Mouse (Mus musculus): ENCODE measurements at regions not wholly inside any gene's neighbourhood (a gene's known extent, or its start where the extent isn't known, plus 50 kb on each side); places are given as distances from the start of the nearest gene placed in this dataset.

DNA sequence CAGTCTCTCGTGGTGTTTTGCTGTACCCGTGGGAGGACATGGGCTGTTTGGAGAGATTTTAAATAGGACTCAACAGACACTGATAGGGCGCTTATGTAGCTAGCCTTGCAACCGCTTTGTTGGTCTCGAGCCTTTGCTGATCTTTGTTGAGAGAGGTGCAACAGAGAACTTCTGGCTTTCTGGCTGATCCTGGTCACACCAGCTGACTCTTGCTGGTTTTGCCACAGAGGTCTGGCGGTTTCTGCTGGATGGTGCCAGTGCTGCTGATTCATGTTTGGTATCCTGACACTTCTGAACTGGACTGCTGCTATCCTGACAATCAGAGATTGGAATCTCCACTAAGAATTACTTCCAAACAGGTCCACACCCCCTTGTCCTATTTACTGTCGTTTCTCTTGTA, 102.1 kb upstream of the Sh3bp4 start:
- no peak overlapping the region for H3K4me2 ChIP-seq (ENCODE audit: low read length)
- H3K9me3 ChIP-seq (replicated peaks; ENCODE audit: control insufficient read depth, low read length, poor library complexity, severe bottlenecking), result no peaks in the 10 kb centered on the region
- WGBS, result 90% methylated on average over 7 of the region's 7 CpGs
- ATAC-seq, result no peak
- no peak overlapping the region for H3K27ac ChIP-seq (ENCODE audit: low read length)
- H3K36me3 ChIP-seq (ENCODE audit: control insufficient read depth, insufficient read depth, low read length), result no peaks in the 10 kb centered on the region
- no peak overlapping the region for H3K4me3 ChIP-seq (ENCODE audit: low read depth, low read length)
- no peaks in the 10 kb centered on the region for H3K27me3 ChIP-seq (ENCODE audit: control insufficient read depth, insufficient read depth, low read depth, low read length)
- H3K4me1 ChIP-seq (ENCODE audit: control insufficient read depth, insufficient read depth, low read length), result no peaks in the 10 kb centered on the region
- no peak overlapping the region for H3K9ac ChIP-seq (ENCODE audit: low read depth, low read length)

- H3K9me3 ChIP-seq (replicated peaks; ENCODE audit: control insufficient read depth, low read length, poor library complexity, severe bottlenecking), result no peaks in the 10 kb centered on the region
- H3K27ac ChIP-seq (ENCODE audit: low read length), result no peak overlapping the region
- H3K4me1 ChIP-seq (ENCODE audit: control insufficient read depth, insufficient read depth, low read length), result no peaks in the 10 kb centered on the region
- no peak overlapping the region for H3K9ac ChIP-seq (ENCODE audit: low read depth, low read length)
- H3K4me2 ChIP-seq (ENCODE audit: low read length), result no peak overlapping the region
- ATAC-seq, result no peak
- H3K36me3 ChIP-seq (ENCODE audit: control insufficient read depth, insufficient read depth, low read length), result no peaks in the 10 kb centered on the region
- H3K4me3 ChIP-seq (ENCODE audit: low read depth, low read length), result no peak overlapping the region
- 51% methylated on average over 7 of the region's 7 CpGs for WGBS
- H3K27me3 ChIP-seq (ENCODE audit: control insufficient read depth, insufficient read depth, low read depth, low read length), result no peaks in the 10 kb centered on the region
These were observed 101.2 kb upstream of the Sh3bp4 start for GRCm38 (mm10) chr1:88969016-88969415.

DNA sequence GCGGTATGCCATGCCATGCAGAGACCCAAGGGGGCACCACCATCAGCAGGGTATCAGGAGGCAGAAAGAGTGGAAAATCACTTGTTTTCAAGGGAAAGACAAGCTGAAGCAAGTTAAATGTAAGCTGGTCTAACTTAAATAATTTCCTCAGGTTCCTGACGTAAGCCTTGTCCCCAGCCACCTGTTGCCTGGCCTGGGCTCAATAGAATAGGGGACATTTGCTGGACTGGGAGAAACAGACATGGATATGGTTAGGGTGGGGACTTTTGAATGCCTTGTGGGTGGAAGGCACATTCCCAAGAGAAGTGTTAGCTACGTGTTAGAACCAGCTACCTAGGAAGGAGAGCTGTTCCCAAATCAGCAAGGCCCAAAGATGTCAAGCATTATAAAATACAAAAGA, 100.6 kb upstream of the Sh3bp4 start:
- Histone ChIP-seq H3K9ac (ENCODE audit: low read depth, low read length) (no peak overlapping the region), H3K4me2 (ENCODE audit: low read length) (no peak overlapping the region), H3K4me3 (ENCODE audit: low read depth, low read length) (no peak overlapping the region), H3K27me3 (ENCODE audit: control insufficient read depth, insufficient read depth, low read depth, low read length) (no peaks in the 10 kb centered on the region), H3K4me1 (ENCODE audit: control insufficient read depth, insufficient read depth, low read length) (no peaks in the 10 kb centered on the region), H3K36me3 (ENCODE audit: control insufficient read depth, insufficient read depth, low read length) (no peaks in the 10 kb centered on the region), H3K27ac (ENCODE audit: low read length) (no peak overlapping the region), H3K9me3 (replicated peaks; ENCODE audit: control insufficient read depth, low read length, poor library complexity, severe bottlenecking) (no peaks in the 10 kb centered on the region)
- 94% methylated on average over 3 of the region's 3 CpGs for WGBS
- ATAC-seq, result no peak

DNA sequence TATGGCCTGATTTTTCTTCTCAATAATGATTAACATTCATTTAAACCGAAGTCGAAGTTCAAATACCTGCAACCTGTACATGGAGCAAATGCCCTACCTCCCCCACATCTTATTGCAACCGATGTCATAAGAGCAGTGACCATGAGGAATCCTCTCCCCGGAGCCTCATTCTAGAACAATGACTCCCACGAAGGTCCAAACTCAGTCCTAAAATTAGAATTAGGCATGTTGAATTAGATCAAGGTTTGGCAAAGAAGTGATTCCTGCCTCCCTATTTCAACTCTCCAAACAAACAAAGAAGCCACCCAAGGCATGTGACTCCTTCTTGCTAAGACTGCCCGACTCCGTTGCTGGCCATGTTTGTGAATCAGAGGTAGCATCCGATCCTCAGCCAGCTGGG, 94.1 kb upstream of the Sh3bp4 start:
- Histone ChIP-seq H3K4me2 (ENCODE audit: low read length) (no peak overlapping the region), H3K36me3 (ENCODE audit: control insufficient read depth, insufficient read depth, low read length) (no peaks in the 10 kb centered on the region), H3K9ac (ENCODE audit: low read depth, low read length) (no peak overlapping the region), H3K4me1 (ENCODE audit: control insufficient read depth, insufficient read depth, low read length) (no peaks in the 10 kb centered on the region), H3K9me3 (replicated peaks; ENCODE audit: control insufficient read depth, low read length, poor library complexity, severe bottlenecking) (0 out of 2 replicates have a peak, but pooled peaks cover 4% of the 10 kb centered on the region), H3K4me3 (ENCODE audit: low read depth, low read length) (no peak overlapping the region), H3K27ac (ENCODE audit: low read length) (no peak overlapping the region), H3K27me3 (ENCODE audit: control insufficient read depth, insufficient read depth, low read depth, low read length) (no peaks in the 10 kb centered on the region)
- 94% methylated on average over 8 of the region's 8 CpGs for WGBS
- ATAC-seq, result no peak

DNA sequence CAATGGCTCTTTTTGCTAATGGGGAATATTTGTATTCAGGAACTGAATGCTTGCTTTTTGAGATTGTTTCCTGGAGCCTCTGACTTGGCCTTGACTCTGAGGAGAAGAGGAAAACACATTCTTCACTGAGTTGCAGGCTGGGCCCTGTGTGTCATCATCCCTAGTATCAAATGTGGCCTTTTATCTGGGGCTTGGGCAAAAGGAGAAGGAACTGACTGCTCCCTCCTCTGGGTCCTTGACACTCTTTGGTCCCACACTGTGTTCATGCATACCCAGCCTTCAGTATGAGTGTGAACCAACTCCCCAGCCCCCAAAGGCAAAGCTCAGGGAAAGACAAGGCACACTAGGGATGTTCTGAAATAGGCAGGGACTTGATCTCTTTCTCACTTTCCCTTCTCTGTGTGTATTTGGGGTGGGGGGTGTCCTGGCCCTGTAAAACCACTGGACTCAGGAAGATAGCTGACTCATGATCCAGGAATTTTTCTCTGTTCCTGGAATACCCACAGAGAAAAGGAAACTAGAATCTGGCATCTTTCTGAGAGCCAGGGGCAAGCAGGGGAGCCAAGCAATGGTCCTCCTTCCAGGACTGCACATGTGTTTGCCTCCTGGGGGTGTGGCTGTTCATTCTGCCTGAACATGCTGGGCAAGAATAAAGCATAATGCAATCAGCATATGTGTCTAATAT, 82.1 kb upstream of the Sh3bp4 start:
- Histone ChIP-seq H3K27ac (ENCODE audit: low read length) (no peak overlapping the region), H3K4me1 (ENCODE audit: control insufficient read depth, insufficient read depth, low read length) (no peaks in the 10 kb centered on the region), H3K36me3 (ENCODE audit: control insufficient read depth, insufficient read depth, low read length) (no peaks in the 10 kb centered on the region), H3K9me3 (replicated peaks; ENCODE audit: control insufficient read depth, low read length, poor library complexity, severe bottlenecking) (no peaks in the 10 kb centered on the region), H3K4me3 (ENCODE audit: low read depth, low read length) (no peak overlapping the region), H3K27me3 (ENCODE audit: control insufficient read depth, insufficient read depth, low read depth, low read length) (no peaks in the 10 kb centered on the region), H3K9ac (ENCODE audit: low read depth, low read length) (no peak overlapping the region), H3K4me2 (ENCODE audit: low read length) (no peak overlapping the region)
- ATAC-seq, result no peak

GRCm38 (mm10) chr1:88994588-88995331, 75.5 kb upstream of the Sh3bp4 start:
- Histone ChIP-seq H3K4me1 (ENCODE audit: control insufficient read depth, insufficient read depth, low read length) (peaks cover 10% of the 10 kb centered on the region), H3K9ac (ENCODE audit: low read depth, low read length) (no peak overlapping the region), H3K36me3 (ENCODE audit: control insufficient read depth, insufficient read depth, low read length) (no peaks in the 10 kb centered on the region), H3K4me2 (ENCODE audit: low read length) (no peak overlapping the region), H3K4me3 (ENCODE audit: low read depth, low read length) (no peak overlapping the region), H3K27ac (ENCODE audit: low read length) (no peak overlapping the region), H3K27me3 (ENCODE audit: control insufficient read depth, insufficient read depth, low read depth, low read length) (no peaks in the 10 kb centered on the region), H3K9me3 (replicated peaks; ENCODE audit: control insufficient read depth, low read length, poor library complexity, severe bottlenecking) (no peaks in the 10 kb centered on the region)
- no peak for ATAC-seq
- WGBS, result 70% methylated on average over 12 of the region's 12 CpGs

GRCm38 (mm10) chr1:88995945-88996344, 74.3 kb upstream of the Sh3bp4 start:
- H3K27me3 ChIP-seq (ENCODE audit: control insufficient read depth, insufficient read depth, low read depth, low read length), result no peaks in the 10 kb centered on the region
- H3K4me2 ChIP-seq (ENCODE audit: low read length), result peak overlapping the region; percentile 5; the same call in 1 of the 2 replicates
- no peaks in the 10 kb centered on the region for H3K36me3 ChIP-seq (ENCODE audit: control insufficient read depth, insufficient read depth, low read length)
- no peak overlapping the region for H3K27ac ChIP-seq (ENCODE audit: low read length)
- no peak overlapping the region for H3K9ac ChIP-seq (ENCODE audit: low read depth, low read length)
- 24% methylated on average over 8 of the region's 8 CpGs for WGBS
- no peak overlapping the region for H3K4me3 ChIP-seq (ENCODE audit: low read depth, low read length)
- H3K4me1 ChIP-seq (ENCODE audit: control insufficient read depth, insufficient read depth, low read length), result peaks cover 10% of the 10 kb centered on the region
- ATAC-seq, result no peak
- no peaks in the 10 kb centered on the region for H3K9me3 ChIP-seq (replicated peaks; ENCODE audit: control insufficient read depth, low read length, poor library complexity, severe bottlenecking)

DNA sequence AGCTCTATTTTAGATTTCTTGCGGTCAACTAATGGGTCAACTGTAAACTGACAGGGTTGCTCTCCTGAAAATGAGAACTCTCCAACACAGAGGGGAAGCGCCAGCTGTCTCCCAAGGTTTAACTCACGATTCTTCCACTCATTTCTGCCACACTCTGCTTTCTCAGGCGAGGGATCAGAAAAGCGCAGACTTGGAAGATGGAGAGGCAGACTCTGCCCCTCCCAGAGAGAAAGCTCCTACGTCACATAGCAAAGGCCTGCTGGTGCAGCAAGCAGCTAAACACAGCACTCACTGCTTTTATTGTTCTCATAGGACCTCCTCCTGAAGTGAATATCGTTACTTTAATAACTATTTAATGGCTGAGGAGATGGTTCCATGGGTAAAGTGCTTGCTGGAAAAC, 73.6 kb upstream of the Sh3bp4 start:
- Histone ChIP-seq H3K27me3 (ENCODE audit: control insufficient read depth, insufficient read depth, low read depth, low read length) (no peaks in the 10 kb centered on the region), H3K4me2 (ENCODE audit: low read length) (no peak overlapping the region), H3K27ac (ENCODE audit: low read length) (no peak overlapping the region), H3K4me1 (ENCODE audit: control insufficient read depth, insufficient read depth, low read length) (peaks cover 10% of the 10 kb centered on the region), H3K9me3 (replicated peaks; ENCODE audit: control insufficient read depth, low read length, poor library complexity, severe bottlenecking) (no peaks in the 10 kb centered on the region), H3K36me3 (ENCODE audit: control insufficient read depth, insufficient read depth, low read length) (no peaks in the 10 kb centered on the region), H3K9ac (ENCODE audit: low read depth, low read length) (no peak overlapping the region), H3K4me3 (ENCODE audit: low read depth, low read length) (no peak overlapping the region)
- 48% methylated on average over 7 of the region's 7 CpGs for WGBS
- ATAC-seq, result no peak

DNA sequence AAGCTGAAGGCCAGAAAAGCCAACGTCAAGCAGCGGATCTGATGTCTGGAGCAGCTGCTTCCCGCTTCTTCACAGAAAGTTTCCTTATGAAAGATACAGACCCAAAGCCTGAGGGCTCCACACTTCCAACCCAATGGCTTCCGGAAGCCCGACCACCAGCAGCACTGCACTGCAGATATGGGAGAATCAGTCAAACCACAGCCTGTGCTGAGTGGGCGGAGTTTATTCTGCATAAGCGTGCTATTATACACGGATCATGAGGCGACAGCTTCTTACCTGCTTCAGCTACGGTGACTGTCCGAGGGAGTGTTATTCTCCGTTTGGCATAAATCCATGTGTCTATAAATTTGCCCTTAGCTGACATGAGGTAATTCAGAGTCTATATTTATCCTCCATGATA, 72.4 kb upstream of the Sh3bp4 start:
- WGBS, result 81% methylated on average over 12 of the region's 12 CpGs
- no peak overlapping the region for H3K9ac ChIP-seq (ENCODE audit: low read depth, low read length)

More for the DNA sequence above, 72.4 kb upstream of the Sh3bp4 start:
- Histone ChIP-seq H3K36me3 (ENCODE audit: control insufficient read depth, insufficient read depth, low read length) (no peaks in the 10 kb centered on the region), H3K4me3 (ENCODE audit: low read depth, low read length) (no peak overlapping the region), H3K4me2 (ENCODE audit: low read length) (no peak overlapping the region), H3K27me3 (ENCODE audit: control insufficient read depth, insufficient read depth, low read depth, low read length) (no peaks in the 10 kb centered on the region), H3K27ac (ENCODE audit: low read length) (no peak overlapping the region), H3K4me1 (ENCODE audit: control insufficient read depth, insufficient read depth, low read length) (peaks cover 10% of the 10 kb centered on the region), H3K9me3 (replicated peaks; ENCODE audit: control insufficient read depth, low read length, poor library complexity, severe bottlenecking) (no peaks in the 10 kb centered on the region)
- ATAC-seq, result no peak

Measured in midbrain, embryonic 16.5 days (tissue).